Mouse (Mus musculus) liver, embryonic 14 days (tissue): ENCODE data around the gene Tmem182. TPM values are rescaled to one million over a fixed set of nuclear protein-coding genes. Genes with fewer than 3 reads are reported as not detected.

Experiments
- polyA plus RNA-seq: library from polyadenylated mRNA; depleted of rRNA; stranded (reverse); fragments of >200 nt; gene quantifications from 2 replicates; pipeline ENCODE4 v1.2.3, GENCODE M21; 2012; rRNA removed

Gene Tmem182
- 0.01 and 0.14 TPM in 2 replicates for polyA plus RNA-seq

GRCm38 (mm10) chr1:40805351-40805750 lies at the start of gene Tmem182:
TSS of gene Tmem182 (plus strand) at chr1:40805601.

GRCm38 (mm10) chr1:40790324-40791141 lies 14.9 kb upstream of the Tmem182 start, which contains the start of gene Mfsd9:
TSS of gene Mfsd9 (minus strand) at chr1:40790687.

Other genes with a start within 250 kb of the Tmem182 start
- gene Slc9a4, start 225.5 kb upstream of the Tmem182 start, polyA plus RNA-seq, result not detected in 2 replicates
- under 0.01 TPM in 1 of 2 replicates, not detected in the other for gene Slc9a2, start 125.0 kb upstream of the Tmem182 start, polyA plus RNA-seq
- gene Mfsd9, start 14.9 kb upstream of the Tmem182 start, polyA plus RNA-seq, result 0.28 and 0.41 TPM in 2 replicates